Mouse (Mus musculus) MEL (cell line): ENCODE measurements around the gene Rfc4. TPM values are rescaled to one million over a fixed set of nuclear protein-coding genes. Genes with fewer than 3 reads are reported as not detected.

Source experiments
- DNase-seq: peaks from one replicate; pipeline ENCODE4 v3.0.0; 2011; ENCODE audit warnings: low read depth, low spot score
- H3K27ac ChIP-seq: 2 replicates; pipeline ENCODE4 v1.5.1; 2012; ENCODE audit warnings: low read depth, mild to moderate bottlenecking, control low read depth, low read length, moderate library complexity; ENCODE audit not compliant: control insufficient read depth
- H3K27me3 ChIP-seq, 2 experiments: fragments of 150-350 bp in 1 of 2; sonication (generic) in 1 of 2; 2 replicates each; pipeline ENCODE4 v1.6.1; 2012; ENCODE audit warnings: low read length in 2 of 2, mild to moderate bottlenecking in 2 of 2, improper control_type of control experiment in 1 of 2, moderate library complexity in 1 of 2; ENCODE audit not compliant: insufficient read depth in 2 of 2, control insufficient read depth in 1 of 2
- H3K36me3 ChIP-seq, 2 experiments: 2 replicates each; pipeline ENCODE4 v1.6.1; 2012 to 2014; ENCODE audit warnings: low read length in 2 of 2, improper control_type of control experiment in 1 of 2, inconsistent platforms in 1 of 2, mild to moderate bottlenecking in 1 of 2; ENCODE audit not compliant: insufficient read depth in 2 of 2, control insufficient read depth in 1 of 2
- H3K4me1 ChIP-seq, 2 experiments: fragments of 150-350 bp in 1 of 2; sonication (generic) in 1 of 2; 2 replicates each; pipeline ENCODE4 v1.6.1; 2012; ENCODE audit warnings: low read length in 2 of 2, improper control_type of control experiment in 1 of 2, mild to moderate bottlenecking in 1 of 2; ENCODE audit not compliant: insufficient read depth in 2 of 2, control insufficient read depth in 1 of 2
- H3K4me3 ChIP-seq, 2 experiments: fragments of 150-350 bp in 1 of 2; sonication (generic) in 1 of 2; 2 replicates each; pipeline ENCODE4 v1.5.1; 2012; ENCODE audit warnings: low read depth in 2 of 2, low read length in 2 of 2, mild to moderate bottlenecking in 2 of 2, moderate library complexity in 2 of 2, control low read depth in 1 of 2, improper control_type of control experiment in 1 of 2; ENCODE audit not compliant: control insufficient read depth in 1 of 2, insufficient read depth in 1 of 2
- H3K79me2 ChIP-seq: 2 replicates; pipeline ENCODE4 v1.6.1; 2012; ENCODE audit warnings: mild to moderate bottlenecking, low read length, moderate library complexity; ENCODE audit not compliant: control insufficient read depth, poor library complexity, insufficient read depth
- H3K9ac ChIP-seq: 2 replicates; pipeline ENCODE4 v1.6.1; 2012; ENCODE audit warnings: low read depth, mild to moderate bottlenecking, control low read depth, low read length, moderate library complexity; ENCODE audit not compliant: control insufficient read depth, poor library complexity, severe bottlenecking
- H3K9me3 ChIP-seq: fragments of 150-350 bp; sonication (generic); replicated peaks from 2 replicates; pipeline ENCODE4 v1.6.1; 2012; ENCODE audit warnings: mild to moderate bottlenecking, low read length, improper control_type of control experiment, moderate library complexity; ENCODE audit not compliant: insufficient read depth
- BHLHE40 ChIP-seq: IDR thresholded peaks from 2 replicates; pipeline ENCODE4 v1.6.1; 2012; ENCODE audit warnings: low read depth, mild to moderate bottlenecking, inconsistent platforms, low read length, improper control_type of control experiment, borderline replicate concordance
- CTCF ChIP-seq, 3 experiments: IDR thresholded peaks in 2 of 3; conservative IDR thresholded peaks in 1 of 3; 2 replicates each; pipeline ENCODE4 v1.5.1; 2011 to 2012; ENCODE audit warnings: low read length in 3 of 3, low read depth in 2 of 3, mild to moderate bottlenecking in 2 of 3, improper control_type of control experiment in 1 of 3, inconsistent platforms in 1 of 3, mixed read lengths in 1 of 3, moderate library complexity in 1 of 3; ENCODE audit not compliant: control insufficient read depth in 1 of 3, insufficient read depth in 1 of 3, poor library complexity in 1 of 3, severe bottlenecking in 1 of 3
- E2F4 ChIP-seq: IDR thresholded peaks from 2 replicates; pipeline ENCODE4 v1.6.1; 2011; ENCODE audit warnings: low read depth, low read length, improper control_type of control experiment, borderline replicate concordance
- GABPA ChIP-seq: IDR thresholded peaks from 2 replicates; pipeline ENCODE4 v1.6.1; 2012; ENCODE audit warnings: low read depth, mild to moderate bottlenecking, inconsistent platforms, low read length, improper control_type of control experiment, moderate library complexity
- GATA1 ChIP-seq: IDR thresholded peaks from 2 replicates; pipeline ENCODE4 v1.6.1; 2011; ENCODE audit warnings: low read depth, low read length, improper control_type of control experiment
- HCFC1 ChIP-seq: IDR thresholded peaks from 2 replicates; pipeline ENCODE4 v1.6.1; 2012; ENCODE audit warnings: low read depth, mild to moderate bottlenecking, inconsistent platforms, low read length, improper control_type of control experiment, moderate library complexity
- JUND ChIP-seq: IDR thresholded peaks from 2 replicates; pipeline ENCODE4 v1.6.1; 2011; ENCODE audit warnings: low read depth, mild to moderate bottlenecking, improper control_type of control experiment, low read length
- MAFK ChIP-seq: IDR thresholded peaks from 2 replicates; pipeline ENCODE4 v1.6.1; 2011; ENCODE audit warnings: low read depth, mild to moderate bottlenecking, low read length, improper control_type of control experiment, borderline replicate concordance
- MAX ChIP-seq: IDR thresholded peaks from 2 replicates; pipeline ENCODE4 v1.6.1; 2011; ENCODE audit warnings: low read length, improper control_type of control experiment
- MAZ ChIP-seq: IDR thresholded peaks from 2 replicates; pipeline ENCODE4 v1.6.1; 2012; ENCODE audit warnings: low read depth, mild to moderate bottlenecking, inconsistent platforms, low read length, improper control_type of control experiment
- MXI1 ChIP-seq: IDR thresholded peaks from 2 replicates; pipeline ENCODE4 v1.6.1; 2011; ENCODE audit warnings: mild to moderate bottlenecking, low read depth, low read length, improper control_type of control experiment
- MYC ChIP-seq: IDR thresholded peaks from 2 replicates; pipeline ENCODE4 v1.6.1; 2011; ENCODE audit warnings: low read depth, mild to moderate bottlenecking, low read length, improper control_type of control experiment, moderate library complexity
- NELFE ChIP-seq: IDR thresholded peaks from 2 replicates; pipeline ENCODE4 v1.6.1; 2011; ENCODE audit warnings: low read depth, low read length, improper control_type of control experiment
- NRF1 ChIP-seq: IDR thresholded peaks from 2 replicates; pipeline ENCODE4 v1.6.1; 2014; ENCODE audit warnings: low read depth, mild to moderate bottlenecking, inconsistent platforms, low read length, improper control_type of control experiment, moderate library complexity; ENCODE audit not compliant: poor library complexity, insufficient read depth, severe bottlenecking
- POLR2A ChIP-seq, 2 experiments: IDR thresholded peaks; 2 replicates each; pipeline ENCODE4 v1.6.1; 2011 to 2012; ENCODE audit warnings: low read length in 2 of 2, mild to moderate bottlenecking in 2 of 2, control low read depth in 1 of 2, improper control_type of control experiment in 1 of 2, low read depth in 1 of 2, moderate library complexity in 1 of 2; ENCODE audit not compliant: control insufficient read depth in 1 of 2, insufficient read depth in 1 of 2, poor library complexity in 1 of 2
- RAD21 ChIP-seq: IDR thresholded peaks from 2 replicates; pipeline ENCODE4 v1.6.1; 2011; ENCODE audit warnings: mild to moderate bottlenecking, low read depth, low read length, improper control_type of control experiment
- SIN3A ChIP-seq: IDR thresholded peaks from 2 replicates; pipeline ENCODE4 v1.6.1; 2012; ENCODE audit warnings: low read length, improper control_type of control experiment, inconsistent platforms
- SMC3 ChIP-seq: IDR thresholded peaks from 2 replicates; pipeline ENCODE4 v1.6.1; 2011; ENCODE audit warnings: low read depth, low read length, improper control_type of control experiment
- TAL1 ChIP-seq: IDR thresholded peaks from 2 replicates; pipeline ENCODE4 v1.6.1; 2012; ENCODE audit warnings: mild to moderate bottlenecking, inconsistent platforms, low read length, moderate library complexity, mixed read lengths
- UBTF ChIP-seq: IDR thresholded peaks from 2 replicates; pipeline ENCODE4 v1.6.1; 2012; ENCODE audit warnings: low read depth, mild to moderate bottlenecking, inconsistent platforms, low read length, improper control_type of control experiment, moderate library complexity, borderline replicate concordance; ENCODE audit not compliant: insufficient read depth
- ZC3H11A ChIP-seq: IDR thresholded peaks from 2 replicates; pipeline ENCODE4 v1.6.1; 2012; ENCODE audit warnings: low read depth, mild to moderate bottlenecking, inconsistent platforms, low read length, improper control_type of control experiment
- ZKSCAN1 ChIP-seq: IDR thresholded peaks from 2 replicates; pipeline ENCODE4 v1.6.1; 2012; ENCODE audit warnings: low read depth, mild to moderate bottlenecking, inconsistent platforms, low read length, improper control_type of control experiment, moderate library complexity
- polyA plus RNA-seq, 2 experiments: library from polyadenylated mRNA; stranded (reverse) in 1 of 2; unstranded in 1 of 2; fragments of >175 nt in 1 of 2; fragments of >200 nt in 1 of 2; gene quantifications; 2 replicates each; pipeline versions ENCODE4 v1.2.1 to v1.2.4; 2012; ENCODE audit warnings: low replicate concordance in 2 of 2, low read depth in 1 of 2; ENCODE audit not compliant: insufficient read length in 2 of 2, insufficient read depth in 1 of 2, missing spikeins in 1 of 2
- total RNA-seq: library from RNA; depleted of rRNA; stranded (reverse); fragments of 300-350 nt; gene quantifications from 2 replicates; pipeline ENCODE4 v1.2.3, GENCODE M21; 2012

Rfc4 gene
- total and polyA plus RNA-seq, 3 experiments, result 52.1 to 93.2 TPM; not detected in 1

DNA sequence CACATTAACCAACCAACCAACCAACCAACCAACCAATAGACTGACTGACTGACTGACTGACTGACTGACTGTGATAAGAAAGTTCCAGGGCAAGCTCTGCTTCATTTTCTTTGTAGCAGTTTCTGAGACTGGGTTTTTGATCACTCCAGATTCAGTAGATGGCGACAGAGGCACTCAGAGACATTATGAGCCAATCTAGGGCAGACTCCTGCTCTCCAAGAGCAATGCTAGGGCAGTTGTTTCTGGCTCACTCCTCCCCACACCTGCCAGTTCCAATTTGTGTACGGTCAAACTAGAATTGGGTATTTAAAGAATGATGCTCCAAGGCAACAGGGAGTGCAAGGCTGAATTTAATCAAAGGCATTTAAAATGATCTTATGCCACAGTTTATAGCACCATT, 23.9 kb upstream of the Rfc4 start:
- DNase-seq, result no peak
- Histone ChIP-seq H3K36me3 (no peaks in the 10 kb centered on the region), H3K9ac (no peak overlapping the region), H3K9me3 (no peaks in the 10 kb centered on the region), H3K27me3 (peaks cover 0 to 4% of the 10 kb centered on the region in 2 experiments; a peak in 2 of 4 replicates), H3K79me2 (no peaks in the 10 kb centered on the region), H3K4me1 (no peaks in the 10 kb centered on the region), H3K27ac (no peak overlapping the region), H3K4me3 (no peak overlapping the region)
- TF ChIP-seq RAD21, result peak; percentile 43
- peak; percentile 43 for TF ChIP-seq SMC3
- TF ChIP-seq MAZ, result no peak
- no peak for TF ChIP-seq MAX
- no peak for TF ChIP-seq NELFE
- TF ChIP-seq CTCF (IDR thresholded peaks at IDR 0.05 in 2 of 3, conservative IDR thresholded peaks at IDR 0.05 in 1 of 3; ENCODE audit: control insufficient read depth in 1 of 3, insufficient read depth in 1 of 3, low read depth in 2 of 3, low read length in 3 of 3, poor library complexity in 1 of 3, severe bottlenecking in 1 of 3), result peak in 1 of 3 experiments; percentile 35; a peak in 1 of 6 replicates
- peak; percentile 12; the same call in 1 of the 2 replicates for TF ChIP-seq ZC3H11A

DNA sequence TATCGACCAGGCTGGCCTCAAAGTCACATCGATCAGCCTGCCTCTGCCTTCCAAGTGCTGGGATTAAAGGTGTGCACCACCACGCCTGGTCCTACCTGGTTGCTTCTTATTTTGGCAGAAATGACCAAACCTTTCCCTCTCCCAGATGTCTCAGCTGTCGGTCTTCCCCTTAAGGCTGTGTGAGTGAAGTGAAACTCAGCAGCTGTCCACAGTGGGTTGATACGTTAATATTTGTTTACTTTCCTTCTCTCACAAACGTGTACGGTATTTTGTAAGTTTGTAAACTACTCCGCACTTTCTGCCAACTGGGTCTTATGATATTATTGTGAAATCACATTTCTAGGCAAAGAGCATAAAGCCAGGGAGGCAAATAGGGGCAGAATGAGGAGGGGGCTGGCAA, 21.9 kb upstream of the Rfc4 start:
- DNase-seq, result no peak
- H3K27ac ChIP-seq, result no peak overlapping the region
- TF ChIP-seq MAX (no peak), UBTF (no peak), MAFK (no peak), E2F4 (no peak), RAD21 (no peak), BHLHE40 (no peak), ZKSCAN1 (no peak), TAL1 (no peak), GABPA (no peak), NELFE (no peak), JUND (no peak), GATA1 (no peak), MXI1 (no peak), SIN3A (no peak), HCFC1 (no peak), NRF1 (no peak), POLR2A (IDR thresholded peaks at IDR 0.05; ENCODE audit: control insufficient read depth in 1 of 2, insufficient read depth in 1 of 2, low read depth in 1 of 2, low read length in 2 of 2, poor library complexity in 1 of 2) (no peak), MYC (no peak), MAZ (no peak)
- peaks cover 0 to 4% of the 10 kb centered on the region in 2 experiments; a peak in 2 of 4 replicates for H3K27me3 ChIP-seq
- no peak overlapping the region for H3K4me3 ChIP-seq
- H3K4me1 ChIP-seq, result no peaks in the 10 kb centered on the region
- H3K79me2 ChIP-seq, result no peaks in the 10 kb centered on the region
- H3K9me3 ChIP-seq, result no peaks in the 10 kb centered on the region
- no peak overlapping the region for H3K9ac ChIP-seq
- H3K36me3 ChIP-seq, result no peaks in the 10 kb centered on the region
